Mouse (Mus musculus) adrenal gland, adult 18-20 months (tissue): ENCODE results near the gene Cdc20b. TPM values are rescaled to one million over a fixed set of nuclear protein-coding genes. Genes with fewer than 3 reads are reported as not detected.

Experiments used
- DNase-seq, 2 experiments: peaks; one replicate each; pipeline ENCODE4 v3.0.0; 2021 to 2022; ENCODE audit warnings: low spot score in 2 of 2
- total RNA-seq, 2 experiments: library from RNA; stranded (reverse); gene quantifications; 1 replicate in 1 of 2; 2 replicates in 1 of 2; pipeline ENCODE4 v1.2.3; 2021

Gene Cdc20b
- total RNA-seq, 2 experiments from 2014 or later: not detected

DNA sequence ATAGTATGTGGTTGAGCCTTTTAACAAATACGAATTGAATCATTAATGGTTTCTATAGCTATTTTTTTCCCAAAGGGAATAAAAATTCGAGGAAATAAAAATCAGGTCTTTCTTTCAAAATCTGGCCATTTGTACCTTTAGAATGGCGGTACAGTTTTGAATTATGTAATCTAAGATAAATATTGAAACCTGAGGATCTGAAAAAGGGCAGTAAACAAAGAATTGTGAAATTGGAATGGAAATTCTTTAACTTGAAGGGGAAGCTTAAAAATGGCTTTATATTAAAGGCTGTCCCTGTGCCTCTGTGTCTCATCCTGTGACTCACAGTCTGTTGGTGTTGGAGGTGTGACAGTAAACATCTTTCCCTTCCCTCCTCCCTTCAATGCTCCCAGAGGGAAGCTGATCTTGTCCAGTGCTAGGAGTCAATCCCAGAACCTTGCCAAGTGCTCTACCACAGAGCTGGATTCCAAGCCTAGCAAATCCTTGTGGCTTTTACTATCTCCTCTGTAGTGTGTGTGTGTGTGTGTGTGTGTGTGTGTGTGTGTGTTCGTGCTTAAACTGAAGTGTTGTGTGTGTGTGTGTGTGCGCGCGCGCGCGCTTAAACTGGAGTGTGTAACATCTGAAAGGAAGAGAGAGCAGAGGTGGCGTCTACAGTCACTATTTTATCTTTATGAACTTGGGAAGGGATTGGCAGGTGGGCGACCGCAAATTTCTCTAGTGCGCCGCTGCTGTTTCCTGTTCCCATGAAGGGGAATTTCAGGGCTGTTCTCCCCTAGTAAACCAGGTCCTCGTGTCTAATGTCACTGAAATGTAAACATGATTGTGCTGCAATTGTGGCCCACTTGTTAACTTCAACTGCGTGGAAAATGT, 11.4 kb upstream of the Cdc20b start:
- DNase-seq: no peak

DNA sequence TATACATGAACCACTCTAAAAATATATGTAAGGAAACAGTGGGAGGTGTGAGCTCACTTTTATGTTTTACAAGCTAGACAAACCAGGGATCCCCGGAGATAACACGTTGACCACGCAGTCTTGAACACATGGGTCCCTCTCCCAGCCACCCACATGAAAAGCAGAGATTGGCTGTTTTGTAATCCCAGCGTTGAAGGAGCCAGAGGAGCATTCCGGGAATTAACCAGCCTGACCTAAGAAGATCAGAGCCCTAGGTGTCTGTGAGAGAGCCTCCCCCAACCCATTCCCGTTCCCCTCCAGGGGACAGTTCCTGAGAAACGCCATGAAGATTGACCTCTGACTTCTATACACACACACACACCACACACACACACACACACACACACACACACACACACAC, 3.6 kb upstream of the Cdc20b start:
- DNase-seq: no peak

DNA sequence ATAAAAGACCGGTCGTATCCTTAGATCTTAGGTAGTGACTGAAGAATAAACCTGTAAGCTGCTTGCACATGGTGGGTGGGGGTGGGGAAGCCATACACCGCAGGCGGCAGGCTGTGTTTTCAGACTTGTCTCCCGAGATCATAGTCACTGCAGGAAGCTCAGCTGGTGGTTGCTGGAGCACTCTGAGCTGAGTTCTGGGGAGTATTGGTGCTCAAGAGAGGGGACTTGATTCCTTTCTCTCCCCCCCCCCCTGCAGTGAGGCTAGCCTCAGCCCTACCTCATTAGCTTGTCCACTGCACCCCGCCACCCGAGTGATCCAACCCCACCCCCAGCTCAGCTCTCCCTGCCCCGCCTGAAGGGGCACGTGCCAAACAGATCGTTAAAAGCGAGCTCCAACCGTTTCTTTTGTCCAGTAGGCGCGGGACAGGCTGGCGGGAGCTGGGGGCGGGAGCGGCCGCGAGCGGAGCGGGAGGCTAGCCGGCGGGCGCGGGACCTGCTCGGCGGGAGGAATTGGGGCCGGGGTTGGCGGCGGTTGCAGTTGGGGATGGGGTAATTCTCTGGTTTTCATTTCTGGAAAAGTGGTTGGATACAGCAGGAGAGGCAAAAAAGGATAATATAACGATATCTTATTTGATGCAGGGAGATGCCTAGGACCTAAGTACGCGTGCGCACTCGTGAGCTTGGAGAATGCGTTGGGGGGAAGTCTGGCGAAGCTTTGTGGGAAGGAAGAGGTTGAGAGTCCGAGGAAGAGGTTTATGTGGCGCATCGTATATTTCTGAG, 2.9 kb upstream of the Cdc20b start:
- peak in 1 of 2 experiments; percentile 29 for DNase-seq

DNA sequence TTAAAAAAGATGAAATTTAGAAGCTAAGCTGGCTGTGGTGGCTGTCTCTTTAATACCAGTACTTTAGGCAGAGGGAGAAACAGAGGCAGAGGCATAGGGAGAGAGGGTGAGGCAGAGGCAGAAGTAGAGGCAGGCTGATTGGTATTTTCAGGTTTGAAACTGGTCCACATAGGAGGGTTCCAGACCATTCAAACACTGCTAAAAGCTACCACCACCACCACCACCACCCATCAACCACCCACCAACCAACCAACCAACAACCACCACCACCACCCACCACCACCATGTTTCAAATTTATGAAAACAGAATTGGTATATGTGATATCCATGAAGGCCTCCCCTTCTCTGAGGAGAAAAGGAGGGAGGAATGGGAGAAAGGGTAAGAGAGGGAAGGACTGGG, 2.1 kb upstream of the Cdc20b start:
- no peak for DNase-seq

DNA sequence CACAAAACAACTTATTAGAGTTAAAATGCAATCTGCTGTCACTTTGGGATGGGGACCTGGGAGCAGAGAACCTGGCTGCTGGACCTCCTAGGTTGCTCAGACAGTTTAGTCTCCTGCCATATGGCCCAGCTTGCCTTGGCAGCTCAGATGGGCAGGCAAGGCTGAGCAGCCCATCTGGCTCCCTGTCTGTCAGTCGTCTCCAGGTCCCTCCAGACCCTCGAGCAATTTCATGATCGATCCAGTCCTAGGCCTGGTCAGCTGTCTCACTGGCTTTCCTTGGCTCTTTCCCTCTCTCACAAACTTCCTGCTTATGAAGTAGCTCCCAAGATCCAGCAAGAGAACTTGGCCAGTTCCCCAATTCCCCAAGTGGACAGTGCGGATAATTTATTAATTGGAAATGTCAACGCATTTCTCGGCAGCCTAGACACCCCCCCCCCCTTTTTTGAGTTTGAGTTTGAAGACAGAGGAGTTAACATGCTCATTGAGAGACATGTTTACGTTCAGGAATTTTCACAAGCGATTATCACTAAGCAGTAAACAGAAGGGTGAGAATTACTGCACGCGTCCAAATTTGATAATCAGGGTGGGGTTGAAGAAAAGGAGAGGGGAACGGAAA, 532 bp upstream of the Cdc20b start:
- DNase-seq: no peak

DNA sequence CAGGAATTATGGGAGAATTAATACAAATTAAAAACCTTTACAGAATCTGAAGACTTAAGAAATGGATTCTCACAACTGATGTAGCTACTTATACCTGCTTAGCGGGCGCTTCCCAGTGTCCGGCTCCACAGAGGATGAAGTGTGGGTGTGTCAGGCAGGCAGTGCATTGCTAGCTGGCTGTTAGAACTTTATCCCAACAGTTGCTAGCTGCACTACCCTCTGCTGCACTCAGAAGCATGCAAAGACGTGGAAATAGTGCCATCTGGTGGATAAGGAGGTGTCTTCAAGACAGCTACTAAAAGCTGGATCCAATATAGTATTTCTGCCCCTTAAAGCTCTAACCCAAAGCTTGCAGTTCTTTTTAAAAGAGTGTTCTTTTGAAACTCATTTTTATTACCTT, 941 bp downstream of the Cdc20b start:
- DNase-seq: peak; percentile 32 to 66

DNA sequence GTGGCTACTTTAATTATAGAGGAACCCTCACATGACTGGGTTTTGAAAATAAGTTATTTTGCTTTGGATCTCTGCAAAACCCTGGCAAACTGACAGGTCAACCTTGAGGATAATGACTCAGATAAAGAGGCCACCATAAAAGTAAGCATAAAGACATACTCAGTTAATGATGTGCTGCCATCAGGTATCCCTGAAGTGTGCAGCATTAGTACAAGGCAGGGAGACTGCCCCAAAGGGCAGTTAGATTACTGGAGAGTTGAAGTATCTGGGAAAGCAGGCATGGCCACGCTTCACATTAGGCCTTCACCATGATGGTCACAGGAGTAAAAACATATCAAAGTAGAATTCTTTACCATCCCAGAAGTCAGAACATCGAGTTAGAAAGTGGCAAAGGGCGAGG, 10.0 kb downstream of the Cdc20b start:
- no peak for DNase-seq

DNA sequence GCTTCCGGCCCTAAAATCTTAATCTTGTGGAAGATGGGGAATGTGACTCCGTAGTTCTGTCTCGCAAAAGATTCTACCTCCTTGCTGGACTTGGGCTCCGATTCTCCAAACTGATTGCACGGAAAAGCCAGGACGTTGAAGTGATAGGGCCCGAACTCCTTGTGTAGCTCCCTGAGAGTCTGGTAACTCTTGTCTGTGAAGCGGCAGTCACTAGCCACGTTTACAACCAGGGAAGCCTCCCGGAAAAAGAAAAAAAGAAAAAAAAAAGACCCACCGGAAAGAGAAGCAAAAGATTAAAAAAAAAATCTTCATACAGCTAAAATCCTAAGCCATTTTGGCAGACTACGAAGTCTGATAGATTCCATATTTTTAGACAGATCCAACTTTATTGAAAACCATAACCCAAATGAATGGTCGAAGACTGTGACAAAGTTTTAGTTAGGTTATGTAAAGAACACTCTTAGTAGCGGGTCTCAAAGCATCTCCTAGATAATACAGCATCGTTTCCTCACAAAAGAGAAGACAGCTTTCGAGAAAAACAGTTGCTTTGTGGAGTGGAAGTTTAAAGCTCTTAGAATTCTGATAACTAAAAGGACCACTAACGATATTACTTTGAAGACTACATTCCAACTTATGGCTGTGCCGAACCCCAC, 10.7 kb downstream of the Cdc20b start:
- no peak for DNase-seq

DNA sequence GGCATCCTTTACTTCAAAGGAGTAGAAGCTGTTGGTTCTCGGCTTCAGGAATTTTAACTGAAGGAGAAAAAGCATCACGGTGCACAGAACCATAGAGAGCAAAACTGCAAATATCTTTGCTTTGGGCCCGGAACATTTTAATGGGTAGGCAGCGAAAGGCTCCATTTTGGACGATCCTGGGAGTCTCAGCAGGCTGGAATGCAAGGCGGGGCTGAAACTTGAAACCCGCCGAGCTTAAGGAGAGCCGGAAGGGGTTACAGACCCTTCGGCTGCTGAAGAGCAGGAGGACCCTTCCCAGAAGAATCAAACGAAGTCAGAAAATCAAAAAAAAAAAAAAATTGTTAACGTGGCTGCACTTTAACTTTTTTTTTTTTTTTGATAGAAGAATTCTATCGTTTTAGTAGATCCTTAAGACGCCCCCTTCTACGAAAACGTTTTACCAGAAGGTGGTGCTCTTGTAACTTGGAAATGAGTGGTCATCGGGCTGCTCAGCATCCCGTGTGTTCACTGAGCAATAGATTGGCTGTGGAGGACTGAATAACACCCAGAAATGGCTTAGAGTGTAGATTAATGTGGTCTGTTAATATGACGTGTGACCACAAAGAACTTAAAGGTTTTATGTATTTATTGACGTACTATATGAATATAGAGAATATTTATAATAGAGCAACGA, 11.4 kb downstream of the Cdc20b start, which contains the start of gene Gpx8:
Gene Gpx8 (minus strand): TSS at position 200 of the 673 bp plus-strand sequence.
- peak; percentile 35 to 43 for DNase-seq

DNA sequence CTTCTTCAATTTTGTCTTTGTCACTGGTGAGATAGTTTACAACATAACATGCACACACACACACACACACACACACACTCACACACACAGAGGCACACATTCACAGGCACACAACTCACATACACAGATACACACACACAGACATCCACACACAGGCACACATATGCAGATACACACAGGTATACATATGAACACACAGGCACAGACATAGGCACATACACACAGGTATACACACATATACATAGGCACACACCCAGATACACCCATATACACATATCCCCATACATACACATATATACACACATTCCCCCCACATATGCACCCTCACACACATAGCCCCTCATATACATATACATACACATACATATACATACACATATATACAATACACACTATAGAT, 12.1 kb downstream of the Cdc20b start:
- DNase-seq: no peak

DNA sequence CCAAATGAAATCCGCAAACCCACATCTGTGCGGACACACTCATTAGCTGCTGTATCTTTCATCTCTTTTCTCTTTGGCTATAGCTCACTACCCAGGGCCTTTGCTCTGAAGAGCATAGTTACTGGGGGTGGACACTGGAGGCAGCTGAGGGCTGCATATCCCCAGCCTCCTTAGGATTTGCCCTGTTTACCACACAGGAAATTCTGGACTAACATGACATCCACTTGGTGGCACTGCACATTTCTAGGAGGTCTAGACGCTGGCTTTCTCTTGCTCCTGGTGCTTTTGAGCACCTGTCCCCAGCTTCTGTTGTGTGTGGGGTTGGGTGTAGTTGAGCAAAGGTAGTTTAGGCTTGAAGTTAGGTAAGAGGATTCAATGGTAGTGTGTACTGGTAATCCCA, 12.7 kb downstream of the Cdc20b start:
- no peak for DNase-seq

DNA sequence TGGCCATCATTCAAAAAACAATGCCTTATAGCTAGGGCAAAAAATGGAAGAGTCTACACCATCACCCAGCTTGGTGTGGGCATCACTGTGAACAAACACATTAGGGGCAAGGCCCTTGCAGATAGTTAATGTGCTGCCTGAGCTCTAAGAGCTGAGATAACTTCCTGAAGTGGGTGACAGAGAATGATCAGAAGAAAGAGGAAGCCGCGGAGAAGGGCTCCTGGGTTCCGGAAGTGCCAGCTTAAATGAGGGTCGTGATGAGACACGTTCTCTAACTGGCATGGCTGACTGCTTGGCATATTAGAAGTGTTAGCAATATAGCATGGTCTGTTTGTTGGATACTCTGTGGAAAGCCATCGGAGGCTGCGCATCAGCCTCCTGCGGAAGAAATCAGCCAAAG, 19.3 kb downstream of the Cdc20b start:
- DNase-seq: no peak

DNA sequence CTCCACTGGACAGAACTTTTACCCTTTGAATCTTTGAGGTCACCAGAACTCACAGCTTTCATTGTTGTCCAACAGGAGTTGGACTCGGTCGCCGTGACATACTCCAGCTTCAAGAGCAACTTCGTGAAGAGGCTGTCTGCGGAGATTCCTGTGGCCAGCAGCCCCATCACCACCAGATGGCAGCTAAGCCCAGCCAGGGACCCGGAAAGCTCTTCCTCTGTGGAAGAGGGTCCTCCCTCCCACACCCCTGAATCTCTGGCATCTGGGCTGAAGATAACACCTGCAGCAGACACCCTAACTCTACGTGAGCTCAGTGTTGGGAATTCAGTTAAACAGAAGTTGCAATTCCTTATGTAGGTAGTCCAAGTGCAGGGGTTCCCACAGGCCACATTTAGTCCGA, 20.9 kb downstream of the Cdc20b start:
- DNase-seq: no peak

DNA sequence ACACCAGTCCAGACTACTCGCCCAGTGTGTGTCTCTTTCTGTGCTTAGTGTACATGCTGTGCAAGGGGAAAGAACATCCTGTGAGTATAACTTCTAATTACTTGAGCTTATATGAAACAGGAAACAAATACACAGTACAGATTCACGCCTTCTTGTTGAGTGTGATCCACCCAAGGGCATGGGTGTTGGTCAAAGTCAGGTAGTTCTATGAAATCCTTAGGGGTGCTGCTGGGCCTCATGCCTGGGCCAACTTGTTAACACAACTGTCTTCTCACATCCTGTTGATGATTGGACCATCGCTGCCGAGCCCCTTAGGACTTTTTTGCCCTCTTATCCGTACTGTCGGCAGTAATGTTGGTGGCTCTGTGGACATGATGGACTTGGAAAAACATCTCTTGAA, 26.8 kb downstream of the Cdc20b start:
- no peak for DNase-seq

DNA sequence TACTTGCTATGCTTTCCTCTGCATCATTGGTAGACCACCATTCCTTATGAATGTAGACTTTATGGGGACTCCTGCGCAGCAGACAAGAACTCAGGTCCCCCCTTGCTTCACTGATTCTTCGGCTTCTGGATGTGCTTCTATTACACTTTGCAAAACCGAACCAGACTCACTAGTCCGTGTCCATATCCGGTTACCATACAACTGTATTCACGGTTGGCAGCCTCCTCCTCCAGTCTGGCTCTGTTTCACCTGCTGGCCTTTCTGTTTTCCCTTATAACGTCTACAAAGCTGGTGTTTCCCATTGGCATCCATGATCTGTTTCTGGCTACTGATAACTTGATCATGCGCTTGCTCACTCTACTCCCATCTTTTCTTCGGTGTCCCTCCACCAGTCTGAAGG, 29.6 kb downstream of the Cdc20b start:
- DNase-seq: no peak

DNA sequence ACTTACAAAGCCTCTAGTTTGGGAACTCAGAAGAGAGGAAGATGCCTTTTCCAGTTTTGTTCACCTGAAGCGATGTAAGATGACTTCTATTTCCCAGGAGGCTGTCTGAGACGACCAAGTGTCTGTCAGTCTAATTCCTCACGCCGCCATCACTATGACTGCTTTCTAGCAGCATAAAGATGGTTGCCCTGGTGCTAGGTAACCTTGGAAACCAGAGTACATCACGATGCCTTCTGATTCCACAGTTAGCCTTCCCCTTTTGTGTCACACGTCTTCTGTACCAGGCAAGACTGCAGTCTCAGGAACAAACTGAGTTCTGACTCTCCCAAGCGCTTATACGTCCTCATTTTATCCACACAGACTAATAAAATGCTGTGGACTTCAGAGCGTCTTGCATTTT, 44.1 kb downstream of the Cdc20b start:
- no peak for DNase-seq

DNA sequence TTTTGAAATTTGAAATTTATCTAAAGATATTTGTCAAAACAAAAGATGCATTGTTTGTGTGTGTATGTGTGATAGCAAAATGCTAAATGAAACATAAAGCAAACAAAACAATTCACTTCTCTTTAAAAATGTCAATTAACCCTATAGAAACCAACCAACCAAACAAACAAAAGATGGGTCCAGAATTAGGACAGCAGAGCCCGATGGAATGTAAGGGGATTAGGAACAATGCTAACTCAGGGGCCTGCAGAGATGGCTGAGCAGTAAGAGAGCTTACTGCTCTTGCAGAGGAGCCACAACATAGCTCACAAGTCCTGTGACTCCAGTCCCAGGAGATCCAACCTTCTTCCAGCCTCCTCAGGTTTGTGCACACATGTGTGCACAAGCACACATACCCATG, 47.2 kb downstream of the Cdc20b start:
- DNase-seq: no peak

DNA sequence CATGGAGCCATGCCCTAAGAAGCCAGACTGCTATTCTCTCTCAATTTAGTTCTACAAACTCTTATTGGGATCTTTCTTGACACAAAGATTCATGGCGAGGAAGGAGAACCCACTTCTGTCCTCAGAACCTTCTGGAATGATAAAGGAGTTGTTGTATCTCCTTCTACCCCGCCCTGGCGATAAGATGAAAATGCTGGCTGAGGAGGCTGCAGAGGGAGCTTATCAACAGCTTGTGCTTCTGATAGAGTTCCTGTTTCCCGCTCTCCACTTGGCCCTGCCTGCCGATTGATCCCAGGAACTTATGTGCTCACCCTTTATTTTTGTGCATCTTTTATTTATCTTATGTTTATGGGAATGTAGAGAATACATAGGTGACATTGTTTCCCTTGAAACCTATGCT, 49.8 kb downstream of the Cdc20b start:
- no peak for DNase-seq

DNA sequence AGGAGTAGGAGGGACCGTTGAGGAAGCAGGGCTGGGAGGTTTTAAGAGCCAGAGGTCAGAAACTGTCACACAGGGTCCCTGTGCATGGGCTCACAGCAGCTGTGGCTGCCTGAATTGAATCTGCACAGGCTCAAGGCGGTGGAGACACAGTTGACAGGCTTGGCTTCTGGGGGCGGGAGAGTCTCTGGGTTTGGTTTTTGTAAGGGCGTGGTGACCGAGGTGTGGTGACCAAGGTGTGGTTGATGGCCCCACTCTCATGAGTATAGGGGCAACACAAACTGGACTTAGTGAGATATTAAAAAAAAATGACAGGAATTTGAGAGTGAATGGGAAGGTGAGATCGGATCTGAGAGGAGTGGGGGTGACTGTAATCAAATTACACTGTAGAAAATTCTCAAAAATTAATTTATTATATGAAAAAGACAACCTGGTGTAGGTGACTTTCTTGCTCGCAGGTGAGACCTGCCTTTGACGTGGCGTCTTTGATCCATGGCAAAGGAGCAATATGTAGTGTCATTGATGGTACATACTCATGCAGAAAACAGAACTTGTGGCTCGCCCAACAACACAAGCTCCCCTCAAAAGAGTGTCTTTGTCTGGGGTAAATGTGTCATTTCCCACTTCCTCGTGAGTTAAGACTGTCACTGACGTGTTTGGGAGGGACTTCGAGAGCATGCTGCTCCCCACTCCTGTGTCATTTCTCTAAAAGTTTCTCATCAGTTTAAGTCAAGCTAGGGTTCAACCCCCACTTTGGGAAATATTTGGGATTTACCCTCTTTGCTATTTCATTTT, 52.5 kb downstream of the Cdc20b start:
- DNase-seq: no peak

DNA sequence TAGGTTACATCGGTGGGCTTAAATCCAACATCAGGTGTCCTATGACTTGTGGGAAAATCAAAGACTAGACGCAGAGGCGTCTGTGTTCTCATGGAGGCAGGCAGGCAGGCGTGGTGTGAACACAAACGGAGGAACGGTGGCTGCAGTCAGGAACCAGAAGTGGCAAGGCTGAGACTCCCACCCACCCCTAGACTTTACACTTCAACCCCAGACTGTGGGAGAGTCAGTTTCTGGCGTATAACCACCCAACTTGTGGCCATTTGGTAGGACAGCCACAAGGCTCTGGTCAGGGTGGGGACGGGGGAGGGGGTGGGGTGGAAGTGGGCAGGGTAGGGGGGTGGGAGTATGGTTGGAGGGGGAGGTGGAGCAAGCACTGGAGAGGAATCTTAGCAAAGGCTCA, 55.6 kb downstream of the Cdc20b start:
- no peak for DNase-seq
